Mouse (Mus musculus) granulocyte monocyte progenitor cell, adult 5-6 weeks (primary cell): ENCODE results near the gene Tor4a. TPM values are rescaled to one million over a fixed set of nuclear protein-coding genes. Genes with fewer than 3 reads are reported as not detected.

ENCODE experiments used
- ATAC-seq: replicated peaks from 2 replicates; pipeline ENCODE4 v1.8.0; 2016; ENCODE audit warnings: mild to moderate bottlenecking, moderate TSS enrichment, inconsistent platforms; ENCODE audit not compliant: poor library complexity, severe bottlenecking
- total RNA-seq, 2 experiments: library from RNA; stranded (forward) in 1 of 2; stranded (reverse) in 1 of 2; fragments of 200-712, 200-1000 nt in 1 of 2; fragments of >200 nt in 1 of 2; fragmentation: Nextera tagmentation in 1 of 2; gene quantifications; 2 replicates each; pipeline ENCODE4 v1.2.3; 2014 to 2017

Gene Tor4a
- total RNA-seq, 2 experiments from 2014 or later = 14.6 to 14.7 TPM

DNA sequence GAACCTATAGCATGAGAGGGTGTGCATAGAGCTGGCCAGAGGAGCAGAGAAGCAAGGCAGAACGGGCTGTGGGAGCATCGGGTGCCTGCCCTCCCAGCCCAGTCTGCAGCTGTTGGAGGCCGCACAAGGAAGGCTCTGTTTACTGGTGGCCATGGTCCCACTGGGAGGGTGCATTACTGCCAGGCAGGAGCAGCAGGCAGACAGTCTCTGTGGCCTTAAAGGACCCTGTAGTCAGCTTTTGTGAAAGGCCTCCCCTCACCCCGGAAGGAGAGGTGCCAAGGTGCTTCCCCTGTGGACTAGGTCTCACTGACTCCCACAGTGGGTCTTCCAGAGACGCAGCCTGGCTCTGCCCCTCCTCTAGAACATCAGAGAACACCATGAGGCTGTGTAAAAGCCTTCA lies 30.2 kb upstream of the Tor4a start:
- no peak for ATAC-seq

GRCm38 (mm10) chr2:25225811-25226379 lies 29.2 kb upstream of the Tor4a start:
- ATAC-seq = no peak

- ATAC-seq = peak; percentile 66
Observed at GRCm38 (mm10) chr2:25224766-25225752, 28.4 kb upstream of the Tor4a start.

DNA sequence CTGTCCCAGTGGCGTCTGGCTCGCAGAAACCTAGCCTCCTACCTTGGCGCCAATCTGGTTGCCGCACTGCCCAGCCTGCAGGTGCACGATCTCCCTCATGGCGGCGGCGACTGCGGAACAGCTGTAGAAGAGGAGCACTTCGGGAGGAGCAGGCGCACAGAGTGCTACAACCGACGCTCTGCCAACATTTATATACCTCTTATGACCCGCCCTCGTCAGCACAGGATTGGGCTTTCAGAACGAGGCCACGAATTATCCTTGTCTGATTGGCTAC lies 27.7 kb upstream of the Tor4a start, which contains the start of gene Tubb4b:
TSS of gene Tubb4b (minus strand) at position 211 of the 274 bp plus-strand sequence.
- ATAC-seq = peak; percentile 62; the same call in 1 of the 2 replicates

DNA sequence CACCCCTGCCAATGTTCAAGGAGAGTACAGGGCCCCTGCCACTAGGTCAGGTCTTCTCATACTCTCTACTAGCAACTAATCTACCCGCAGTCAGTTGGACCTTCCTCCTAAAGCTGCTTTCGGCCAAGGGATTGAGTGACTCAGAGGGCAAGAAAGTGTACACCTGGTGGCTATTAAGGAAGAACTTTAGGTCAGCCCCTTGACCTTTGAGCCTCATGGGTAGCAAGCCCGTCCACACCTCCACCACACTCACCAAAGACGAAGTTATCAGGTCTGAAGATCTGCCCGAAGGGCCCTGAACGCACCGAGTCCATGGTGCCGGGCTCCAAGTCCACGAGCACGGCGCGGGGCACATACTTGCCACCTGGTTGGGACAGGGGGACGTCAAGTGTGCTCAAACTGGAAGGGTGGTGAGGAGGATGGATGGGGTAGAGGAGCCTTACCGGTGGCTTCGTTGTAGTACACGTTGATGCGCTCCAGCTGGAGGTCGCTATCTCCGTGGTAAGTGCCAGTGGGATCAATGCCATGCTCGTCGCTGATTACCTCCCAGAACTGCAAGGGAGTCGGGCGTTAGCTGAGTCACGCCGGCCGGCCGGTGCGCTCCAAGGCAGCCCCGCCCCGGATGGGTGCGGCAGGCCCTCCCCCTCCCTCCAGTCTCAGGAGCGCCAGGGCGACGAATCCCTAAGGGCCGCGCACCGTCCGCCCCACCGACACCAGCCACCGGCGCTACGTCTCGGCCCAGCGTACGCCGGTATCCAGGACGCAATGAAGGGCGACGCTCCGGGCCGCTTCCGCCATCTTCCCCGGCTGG lies 27.2 kb upstream of the Tor4a start:
- peak; percentile 56 for ATAC-seq

DNA sequence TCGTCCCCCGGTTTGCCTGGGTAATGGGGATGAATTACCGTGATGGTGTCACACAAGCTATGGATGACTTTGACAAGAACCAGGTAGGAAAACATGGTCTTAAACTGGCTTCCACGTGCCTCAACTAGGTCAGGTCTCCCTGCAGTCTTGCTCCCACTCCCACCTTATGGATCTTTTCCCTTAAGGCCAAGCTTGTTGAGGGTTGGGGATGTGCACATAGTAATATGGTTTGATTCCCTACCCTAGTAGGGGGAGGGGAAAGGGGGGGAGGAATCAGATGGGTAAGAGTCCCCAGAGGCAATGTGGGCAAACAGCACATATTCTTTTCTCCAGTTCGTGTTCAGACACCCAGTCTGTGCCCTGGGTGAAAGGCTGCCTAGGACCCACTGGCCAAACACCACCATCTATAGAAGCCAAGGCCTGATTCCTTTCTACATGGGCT lies 24.7 kb upstream of the Tor4a start:
- no peak for ATAC-seq

GRCm38 (mm10) chr2:25218445-25218844 lies 21.8 kb upstream of the Tor4a start, which contains the start of gene Fam166a:
Gene Fam166a, plus strand, starts transcription at chr2:25218745.
- ATAC-seq = no peak

DNA sequence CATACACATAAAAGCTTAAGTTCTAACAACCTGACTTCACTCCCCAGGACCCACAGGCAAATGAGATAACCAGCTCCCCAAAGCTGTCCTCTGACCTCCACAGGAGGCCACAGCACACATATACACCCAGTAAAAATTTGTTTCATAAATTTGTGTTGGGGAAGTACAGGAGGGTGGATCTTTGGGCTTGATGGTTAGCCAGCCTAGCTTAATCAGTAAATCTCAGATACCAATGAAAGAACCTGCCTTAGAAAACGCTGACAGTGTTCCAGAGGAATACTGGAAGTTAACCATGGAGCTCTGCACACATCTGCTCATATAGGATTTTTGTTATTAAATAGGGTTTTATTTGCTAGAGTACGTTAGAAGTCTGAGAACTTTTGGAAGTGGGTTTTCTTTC lies 21.0 kb upstream of the Tor4a start:
- no peak for ATAC-seq

- ATAC-seq = no peak
Observed at GRCm38 (mm10) chr2:25214444-25214843, 17.8 kb upstream of the Tor4a start, which contains the start of gene Stpg3. Gene Stpg3, minus strand, starts transcription at chr2:25214637.

- no peak for ATAC-seq
Observed at GRCm38 (mm10) chr2:25213266-25213865, 16.7 kb upstream of the Tor4a start.

GRCm38 (mm10) chr2:25211121-25211670 lies 14.5 kb upstream of the Tor4a start, which contains the start of gene Nelfb:
Gene Nelfb, minus strand, starts transcription at chr2:25211489.
- peak; percentile 95 for ATAC-seq

- no peak for ATAC-seq
Observed at GRCm38 (mm10) chr2:25210686-25211085, 14.0 kb upstream of the Tor4a start.

GRCm38 (mm10) chr2:25207593-25207992 lies 10.9 kb upstream of the Tor4a start:
- ATAC-seq = no peak

DNA sequence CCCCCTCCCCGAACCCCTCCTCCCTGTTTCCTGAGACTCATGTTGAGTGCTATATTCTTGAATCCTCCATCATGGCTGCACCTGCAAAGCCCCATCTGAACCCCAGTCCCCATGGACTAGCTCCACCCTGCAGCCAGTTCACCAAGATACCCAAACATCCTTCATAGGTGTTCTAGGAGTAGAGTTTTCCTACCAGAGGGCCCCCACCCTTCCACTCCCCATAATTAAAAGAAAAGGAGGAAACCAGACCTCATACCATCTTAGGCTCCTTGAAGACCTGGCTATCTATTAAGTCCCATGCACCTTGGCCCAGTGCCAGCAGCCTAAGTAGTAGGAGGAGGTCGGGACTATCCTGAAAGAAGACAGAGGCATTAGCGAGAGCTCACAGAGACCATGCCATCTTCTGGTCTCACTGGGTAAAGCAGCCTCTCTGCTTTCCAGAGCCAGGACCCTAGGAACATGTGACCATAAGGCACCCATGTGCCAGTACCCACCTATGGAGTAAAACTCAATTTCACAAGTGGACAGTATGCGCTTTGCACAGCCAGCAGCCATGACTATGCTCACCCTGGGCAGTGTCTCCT lies 7.0 kb upstream of the Tor4a start:
- peak; percentile 49 for ATAC-seq

DNA sequence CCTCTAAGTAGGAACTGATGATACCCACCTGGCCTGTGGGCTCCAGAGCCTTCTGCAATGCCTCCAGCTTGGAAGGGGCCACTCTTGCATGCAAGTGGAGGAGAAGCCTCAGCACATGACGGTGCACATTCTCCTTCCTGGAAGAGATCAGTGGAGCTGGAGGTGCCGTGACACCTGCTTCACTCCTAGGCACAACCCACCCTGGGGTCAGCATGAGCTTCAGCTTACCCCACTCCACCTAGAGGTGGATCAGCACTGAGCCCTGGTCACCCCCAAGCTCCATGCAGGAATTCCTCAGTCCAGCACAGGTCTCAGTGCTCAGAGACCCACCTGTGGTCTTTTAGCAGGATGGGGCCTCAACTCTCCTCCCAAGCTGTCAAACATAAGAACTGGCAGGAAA lies 3.9 kb upstream of the Tor4a start:
- no peak for ATAC-seq

- ATAC-seq = no peak
Observed at GRCm38 (mm10) chr2:25197946-25198345, 1.3 kb upstream of the Tor4a start.

DNA sequence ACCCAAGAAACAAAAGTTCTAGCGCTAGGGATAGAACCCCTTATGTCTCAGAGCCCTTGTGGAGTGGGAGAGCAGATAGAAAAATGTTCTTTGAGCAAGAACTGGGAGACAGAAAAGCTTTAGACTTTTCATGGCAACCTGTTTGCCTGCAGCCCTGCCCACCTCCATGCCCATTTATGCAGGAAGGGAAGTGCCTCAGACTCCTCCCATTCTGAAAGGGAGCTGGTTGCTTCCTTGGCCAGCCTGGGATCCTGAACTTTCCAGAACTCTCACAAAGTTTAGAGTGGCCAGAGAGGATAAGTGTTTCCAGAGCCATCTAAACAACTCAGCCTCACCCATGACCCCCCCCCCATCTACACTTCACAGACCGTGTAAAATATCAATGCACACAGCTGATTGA lies 505 bp upstream of the Tor4a start:
- no peak for ATAC-seq

- peak; percentile 17 for ATAC-seq
Observed at GRCm38 (mm10) chr2:25195211-25196156, 1.2 kb downstream of the Tor4a start.
